ENCODE assay signal across 15 mouse cellular contexts in the genomic region with DNA sequence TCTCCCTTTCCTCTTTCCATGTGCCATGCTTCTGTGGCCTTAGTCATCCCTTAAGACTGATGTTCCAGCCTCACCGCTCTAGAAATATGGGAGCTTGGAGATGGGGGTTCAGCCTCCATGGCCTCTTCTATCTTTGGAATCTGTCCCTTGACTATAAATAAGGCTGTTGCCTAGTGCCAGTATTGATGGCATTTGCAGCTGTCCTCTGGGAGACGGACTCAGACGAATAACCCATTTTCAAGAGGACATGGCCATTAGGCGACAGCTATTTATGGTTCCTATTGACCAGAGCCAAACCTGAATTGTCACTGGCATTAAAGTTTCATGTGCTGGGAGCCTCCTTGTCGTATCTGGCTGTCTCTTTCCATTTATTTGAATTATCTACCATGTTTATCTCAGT.
"Had no signal": no experiment of that assay in that cellular context is flagged by ENCODE, and none has a peak within 500 bp of the region (broad histone marks: within the 10 kb centered on the region; RNA-seq: fewer than 3 reads in every experiment).

No protein-coding gene starts in this region.

- H3K27me3 ChIP-seq: intestine, embryonic 15.5 days; kidney, embryonic 15.5 days; liver, embryonic 15.5 days had no signal

- H3K4me3 ChIP-seq: intestine, embryonic 15.5 days; kidney, embryonic 15.5 days; limb, embryonic 10.5 days; liver, embryonic 15.5 days; midbrain, embryonic 10.5 days had no signal

- H3K4me1 ChIP-seq: liver, embryonic 15.5 days had no signal

- DNase-seq: kidney, adult 18-20 months; kidney, postnatal 14 days; lung, adult 2 months; lung, postnatal 36 days; midbrain, embryonic 14.5 days; spleen, adult 18-20 months; thymus, adult 18-20 months; thymus, postnatal 25 days had no signal

- H3K36me3 ChIP-seq: intestine, embryonic 15.5 days; kidney, embryonic 15.5 days; limb, embryonic 10.5 days; liver, embryonic 15.5 days; midbrain, embryonic 10.5 days had no signal

- H3K4me2 ChIP-seq: intestine, embryonic 15.5 days; kidney, embryonic 15.5 days; liver, embryonic 11.5 days; liver, embryonic 15.5 days had no signal

- H3K27ac ChIP-seq: intestine, embryonic 15.5 days; kidney, embryonic 15.5 days; limb, embryonic 10.5 days; liver, embryonic 15.5 days; midbrain, embryonic 10.5 days had no signal

- H3K9ac ChIP-seq: intestine, embryonic 15.5 days; kidney, embryonic 15.5 days; liver, embryonic 15.5 days had no signal

- ATAC-seq: intestine, embryonic 15.5 days; lung, postnatal 0 days had no signal

- H3K9me3 ChIP-seq: intestine, embryonic 15.5 days; kidney, embryonic 15.5 days; limb, embryonic 10.5 days; liver, embryonic 15.5 days; midbrain, embryonic 10.5 days had no signal
